Mouse (Mus musculus) liver, adult 2 months (tissue): Measurements from ENCODE around the gene Snrnp200.

Experiments
- CTCF ChIP-seq: fragments of 200-500 bp; IDR thresholded peaks from 2 replicates; pipeline ENCODE4 v1.5.1; 2011; ENCODE audit warnings: low read depth, low read length, control low read depth
- POLR2A ChIP-seq: fragments of 200-500 bp; IDR thresholded peaks from 2 replicates; pipeline ENCODE4 v1.6.1; 2011; ENCODE audit warnings: low read length, control low read depth; ENCODE audit not compliant: insufficient read depth; ENCODE audit errors: extremely low read depth

DNA sequence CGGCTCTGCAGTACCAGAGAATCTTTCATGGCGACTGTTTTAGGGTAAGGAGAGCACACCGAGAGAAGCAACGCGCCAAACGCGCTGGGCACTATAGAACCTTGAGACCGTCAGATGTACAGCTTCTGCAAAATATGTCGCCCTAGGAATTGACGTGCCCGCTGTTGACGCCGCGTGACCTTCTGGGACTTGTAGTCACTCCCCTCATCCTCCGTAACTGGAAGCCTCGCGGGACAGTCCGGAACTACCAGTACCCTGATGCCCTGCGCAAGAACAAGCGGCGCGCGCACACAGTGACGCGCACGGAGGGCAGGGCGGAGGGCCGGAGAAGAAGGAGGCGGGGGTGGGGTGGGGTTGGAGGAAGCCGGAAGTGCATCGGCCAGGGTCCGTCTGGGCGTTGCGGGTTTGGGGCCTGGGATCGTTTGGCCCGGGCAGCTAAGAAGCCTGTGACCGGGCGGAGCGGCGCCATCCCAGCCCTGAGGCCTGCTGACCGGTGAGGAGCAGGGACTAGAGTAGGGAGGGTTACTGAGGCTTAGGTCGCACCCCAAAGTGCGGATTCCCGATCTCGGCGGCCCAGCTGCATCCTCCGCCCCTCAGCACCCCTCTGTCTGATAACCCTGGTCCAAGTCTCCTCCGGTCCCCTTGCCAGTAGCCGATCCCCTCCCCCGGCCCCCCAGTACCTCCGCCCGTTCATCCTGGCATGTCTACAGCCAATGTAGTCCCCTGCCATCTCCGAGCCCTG lies 39.6 kb downstream of the Snrnp200 start, which contains the start of the genes Ciao1 and Tmem127:
- TF ChIP-seq CTCF (no peak), POLR2A (peak; percentile 67)
